Mouse (Mus musculus): Measurements from ENCODE around the gene Arfgap3.

- TF ChIP-seq CTCF (IDR thresholded peaks at IDR 0.05; ENCODE audit: low read depth, low read length) (no peak), POLR2A (IDR thresholded peaks at IDR 0.05; ENCODE audit: extremely low read depth, insufficient read depth, low read length) (no peak)
Measured at GRCm38 (mm10) chr15:83296050-83296449, 54.0 kb downstream of the Arfgap3 start.
